Mouse (Mus musculus): ENCODE data around the gene Acsl4. TPM values are rescaled to one million over a fixed set of nuclear protein-coding genes. Genes with fewer than 3 reads are reported as not detected.

The Acsl4 gene
- polyA plus RNA-seq, 1 experiment from 2014 or later = 13.5 TPM

- Histone ChIP-seq H3K4me3 (ENCODE audit: low read length) (no peak overlapping the region), H3K9me3 (replicated peaks; ENCODE audit: control insufficient read depth, low read length) (no peaks in the 10 kb centered on the region), H3K4me2 (ENCODE audit: low read depth, low read length) (no peak overlapping the region), H3K27ac (ENCODE audit: low read length) (no peak overlapping the region), H3K9ac (ENCODE audit: low read length) (no peak overlapping the region), H3K36me3 (ENCODE audit: control insufficient read depth, insufficient read depth) (no peaks in the 10 kb centered on the region), H3K4me1 (ENCODE audit: control insufficient read depth, insufficient read depth, low read length) (no peaks in the 10 kb centered on the region), H3K27me3 (ENCODE audit: control insufficient read depth, insufficient read depth, low read length) (no peaks in the 10 kb centered on the region)
- ATAC-seq (replicated peaks; ENCODE audit: extremely low read depth, insufficient read depth, low FRiP score) = no peak
- 55% methylated on average over 2 of the region's 2 CpGs for WGBS
Measured at GRCm38 (mm10) chrX:142398621-142399020, 8.3 kb upstream of the Acsl4 start.

DNA sequence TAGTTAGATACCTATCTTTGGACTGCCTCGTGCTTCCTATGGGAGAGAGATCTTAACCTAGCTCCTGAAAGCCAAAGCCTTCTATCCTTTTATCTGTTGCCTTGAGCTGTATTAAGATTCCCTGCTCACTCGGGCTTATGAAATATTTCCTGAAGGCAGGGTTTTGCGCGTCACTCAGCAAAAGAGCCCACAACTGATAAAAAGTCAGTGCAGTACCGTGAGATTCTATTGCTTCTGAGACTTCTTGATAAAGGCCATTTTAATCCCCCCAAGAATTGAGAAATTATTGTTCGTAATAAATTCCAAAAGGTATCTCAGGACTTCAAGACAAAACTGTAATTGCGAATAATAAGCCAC, 552 bp upstream of the Acsl4 start:
- peak overlapping the region; percentile 74 for H3K4me3 ChIP-seq (ENCODE audit: low read length)
- 34% methylated on average over 7 of the region's 7 CpGs for WGBS
- no peaks in the 10 kb centered on the region for H3K9me3 ChIP-seq (replicated peaks; ENCODE audit: control insufficient read depth, low read length)
- peak overlapping the region; percentile 72 for H3K4me2 ChIP-seq (ENCODE audit: low read depth, low read length)
- H3K9ac ChIP-seq (ENCODE audit: low read length) = peak overlapping the region; percentile 83
- no peaks in the 10 kb centered on the region for H3K27me3 ChIP-seq (ENCODE audit: control insufficient read depth, insufficient read depth, low read length)
- H3K4me1 ChIP-seq (ENCODE audit: control insufficient read depth, insufficient read depth, low read length) = no peaks in the 10 kb centered on the region; the same call in 1 of the 2 replicates
- peak overlapping the region; percentile 74 for H3K27ac ChIP-seq (ENCODE audit: low read length)
- ATAC-seq (replicated peaks; ENCODE audit: extremely low read depth, insufficient read depth, low FRiP score) = no peak
- no peaks in the 10 kb centered on the region for H3K36me3 ChIP-seq (ENCODE audit: control insufficient read depth, insufficient read depth)

DNA sequence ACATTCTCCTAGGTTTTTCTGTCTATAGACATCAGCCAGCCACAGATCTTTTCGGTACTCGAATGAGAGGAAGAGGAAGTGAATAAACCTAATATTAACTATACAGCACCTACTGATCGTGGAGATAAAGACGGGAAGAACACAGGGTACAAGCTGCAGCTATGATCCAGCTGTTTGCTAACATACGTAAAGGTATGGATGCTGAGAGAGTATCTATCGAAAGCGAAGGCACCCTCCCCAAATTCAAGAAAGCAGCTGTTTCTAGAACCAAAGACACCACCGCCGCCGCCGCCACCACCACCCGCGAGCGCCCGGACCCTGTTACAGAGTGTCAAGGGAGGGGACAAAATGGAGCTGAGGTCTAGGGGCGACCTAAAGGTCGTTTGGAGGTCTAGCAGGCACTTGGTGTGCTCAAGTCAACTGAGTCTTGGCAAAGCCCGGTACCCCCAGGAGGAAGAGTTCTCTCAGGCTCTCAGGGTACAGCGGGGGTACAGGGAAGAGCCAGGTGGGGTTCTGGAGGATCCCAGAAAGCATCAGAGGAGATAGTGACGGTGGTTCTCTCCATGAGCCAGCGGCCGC, 665 bp downstream of the Acsl4 start:
- H3K9ac ChIP-seq (ENCODE audit: low read length) = peak overlapping the region; percentile 83
- peak; percentile 29 for ATAC-seq (replicated peaks; ENCODE audit: extremely low read depth, insufficient read depth, low FRiP score)
- H3K27ac ChIP-seq (ENCODE audit: low read length) = peak overlapping the region; percentile 89
- H3K4me3 ChIP-seq (ENCODE audit: low read length) = peak overlapping the region; percentile 74
- no peaks in the 10 kb centered on the region for H3K27me3 ChIP-seq (ENCODE audit: control insufficient read depth, insufficient read depth, low read length)
- WGBS = 12% methylated on average over 22 of the region's 22 CpGs
- H3K36me3 ChIP-seq (ENCODE audit: control insufficient read depth, insufficient read depth) = no peaks in the 10 kb centered on the region
- H3K4me2 ChIP-seq (ENCODE audit: low read depth, low read length) = peak overlapping the region; percentile 63
- no peaks in the 10 kb centered on the region; the same call in 1 of the 2 replicates for H3K4me1 ChIP-seq (ENCODE audit: control insufficient read depth, insufficient read depth, low read length)
- no peaks in the 10 kb centered on the region for H3K9me3 ChIP-seq (replicated peaks; ENCODE audit: control insufficient read depth, low read length)

- no peaks in the 10 kb centered on the region for H3K27me3 ChIP-seq (ENCODE audit: control insufficient read depth, insufficient read depth, low read length)
- ATAC-seq (replicated peaks; ENCODE audit: extremely low read depth, insufficient read depth, low FRiP score) = no peak
- 75% methylated on average over 6 of the region's 6 CpGs for WGBS
- H3K9me3 ChIP-seq (replicated peaks; ENCODE audit: control insufficient read depth, low read length) = no peaks in the 10 kb centered on the region
- no peaks in the 10 kb centered on the region for H3K36me3 ChIP-seq (ENCODE audit: control insufficient read depth, insufficient read depth)
- H3K9ac ChIP-seq (ENCODE audit: low read length) = no peak overlapping the region
- peaks cover under 1% of the 10 kb centered on the region; the same call in 1 of the 2 replicates for H3K4me1 ChIP-seq (ENCODE audit: control insufficient read depth, insufficient read depth, low read length)
- H3K4me2 ChIP-seq (ENCODE audit: low read depth, low read length) = no peak overlapping the region
- no peak overlapping the region for H3K4me3 ChIP-seq (ENCODE audit: low read length)
- no peak overlapping the region for H3K27ac ChIP-seq (ENCODE audit: low read length)
Measured at GRCm38 (mm10) chrX:142388141-142388540, 2.2 kb downstream of the Acsl4 start.

DNA sequence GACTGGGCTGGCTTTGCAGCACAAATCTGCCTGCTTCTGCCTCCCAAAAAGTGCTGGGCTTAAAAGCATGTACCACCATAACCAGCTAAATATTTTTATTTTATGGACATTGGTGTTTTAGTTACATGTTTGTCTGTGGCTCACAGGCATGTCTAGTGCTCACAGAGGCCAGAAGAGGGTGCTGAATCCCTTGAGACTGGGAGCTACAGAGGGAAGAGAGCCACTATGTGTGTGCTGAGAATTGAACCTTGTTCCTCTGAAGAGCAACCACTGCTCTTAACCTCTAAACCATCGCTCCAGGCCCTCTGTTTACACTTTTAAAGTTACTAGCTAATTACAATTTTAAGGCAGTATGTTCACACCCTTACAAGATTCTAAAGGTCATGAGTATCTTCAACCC, 2.7 kb downstream of the Acsl4 start:
- Histone ChIP-seq H3K9me3 (replicated peaks; ENCODE audit: control insufficient read depth, low read length) (no peaks in the 10 kb centered on the region), H3K27ac (ENCODE audit: low read length) (no peak overlapping the region), H3K27me3 (ENCODE audit: control insufficient read depth, insufficient read depth, low read length) (no peaks in the 10 kb centered on the region), H3K9ac (ENCODE audit: low read length) (no peak overlapping the region), H3K4me3 (ENCODE audit: low read length) (no peak overlapping the region), H3K36me3 (ENCODE audit: control insufficient read depth, insufficient read depth) (no peaks in the 10 kb centered on the region), H3K4me2 (ENCODE audit: low read depth, low read length) (no peak overlapping the region), H3K4me1 (ENCODE audit: control insufficient read depth, insufficient read depth, low read length) (peaks cover 2% of the 10 kb centered on the region; the same call in 1 of the 2 replicates)
- 89% methylated on average over 1 of the region's 1 CpGs for WGBS
- no peak for ATAC-seq (replicated peaks; ENCODE audit: extremely low read depth, insufficient read depth, low FRiP score)

- H3K36me3 ChIP-seq (ENCODE audit: control insufficient read depth, insufficient read depth) = no peaks in the 10 kb centered on the region
- H3K4me1 ChIP-seq (ENCODE audit: control insufficient read depth, insufficient read depth, low read length) = peaks cover 2% of the 10 kb centered on the region; the same call in 1 of the 2 replicates
- ATAC-seq (replicated peaks; ENCODE audit: extremely low read depth, insufficient read depth, low FRiP score) = no peak
- no peak overlapping the region for H3K27ac ChIP-seq (ENCODE audit: low read length)
- no peaks in the 10 kb centered on the region for H3K27me3 ChIP-seq (ENCODE audit: control insufficient read depth, insufficient read depth, low read length)
- H3K4me2 ChIP-seq (ENCODE audit: low read depth, low read length) = no peak overlapping the region
- no peaks in the 10 kb centered on the region for H3K9me3 ChIP-seq (replicated peaks; ENCODE audit: control insufficient read depth, low read length)
- WGBS = 83% methylated on average over 3 of the region's 3 CpGs
- no peak overlapping the region for H3K4me3 ChIP-seq (ENCODE audit: low read length)
- no peak overlapping the region for H3K9ac ChIP-seq (ENCODE audit: low read length)
Measured at GRCm38 (mm10) chrX:142384918-142385317, 5.4 kb downstream of the Acsl4 start.

DNA sequence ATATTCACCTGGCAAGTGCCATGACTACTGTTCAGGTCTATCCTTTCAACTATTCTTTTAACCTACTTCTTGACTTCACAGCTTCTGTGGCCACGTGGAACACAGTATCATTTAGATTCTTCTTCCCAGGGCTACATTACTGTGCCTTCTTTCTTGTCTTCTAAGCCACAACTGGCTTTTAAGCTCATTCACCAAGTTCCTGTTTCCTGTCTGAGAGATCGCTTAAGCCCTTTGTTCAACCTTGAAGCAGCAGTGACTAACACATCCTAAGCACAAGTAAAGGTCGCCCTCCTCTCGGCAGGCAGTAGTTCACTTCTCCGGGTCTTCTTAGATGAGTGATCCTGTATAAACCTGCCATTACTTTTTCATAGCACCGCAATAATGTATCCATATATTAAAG, 10.4 kb downstream of the Acsl4 start:
- H3K9me3 ChIP-seq (replicated peaks; ENCODE audit: control insufficient read depth, low read length) = no peaks in the 10 kb centered on the region
- WGBS = 69% methylated on average over 6 of the region's 6 CpGs
- ATAC-seq (replicated peaks; ENCODE audit: extremely low read depth, insufficient read depth, low FRiP score) = no peak
- H3K4me2 ChIP-seq (ENCODE audit: low read depth, low read length) = no peak overlapping the region
- peaks cover 2% of the 10 kb centered on the region; the same call in 1 of the 2 replicates for H3K4me1 ChIP-seq (ENCODE audit: control insufficient read depth, insufficient read depth, low read length)
- no peaks in the 10 kb centered on the region for H3K27me3 ChIP-seq (ENCODE audit: control insufficient read depth, insufficient read depth, low read length)
- H3K4me3 ChIP-seq (ENCODE audit: low read length) = no peak overlapping the region
- H3K27ac ChIP-seq (ENCODE audit: low read length) = no peak overlapping the region
- no peaks in the 10 kb centered on the region for H3K36me3 ChIP-seq (ENCODE audit: control insufficient read depth, insufficient read depth)
- H3K9ac ChIP-seq (ENCODE audit: low read length) = no peak overlapping the region

- Histone ChIP-seq H3K4me3 (ENCODE audit: low read length) (no peak overlapping the region), H3K4me2 (ENCODE audit: low read depth, low read length) (no peak overlapping the region), H3K9ac (ENCODE audit: low read length) (no peak overlapping the region), H3K27ac (ENCODE audit: low read length) (no peak overlapping the region), H3K4me1 (ENCODE audit: control insufficient read depth, insufficient read depth, low read length) (peaks cover under 1% of the 10 kb centered on the region; the same call in 1 of the 2 replicates), H3K27me3 (ENCODE audit: control insufficient read depth, insufficient read depth, low read length) (no peaks in the 10 kb centered on the region), H3K36me3 (ENCODE audit: control insufficient read depth, insufficient read depth) (no peaks in the 10 kb centered on the region), H3K9me3 (replicated peaks; ENCODE audit: control insufficient read depth, low read length) (no peaks in the 10 kb centered on the region)
- no peak for ATAC-seq (replicated peaks; ENCODE audit: extremely low read depth, insufficient read depth, low FRiP score)
- 84% methylated on average over 6 of the region's 6 CpGs for WGBS
Measured at GRCm38 (mm10) chrX:142378048-142378447, 12.3 kb downstream of the Acsl4 start.

GRCm38 (mm10) chrX:142377358-142377757, 13.0 kb downstream of the Acsl4 start:
- H3K4me2 ChIP-seq (ENCODE audit: low read depth, low read length) = no peak overlapping the region
- 64% methylated on average over 3 of the region's 3 CpGs for WGBS
- no peaks in the 10 kb centered on the region for H3K4me1 ChIP-seq (ENCODE audit: control insufficient read depth, insufficient read depth, low read length)
- no peaks in the 10 kb centered on the region for H3K36me3 ChIP-seq (ENCODE audit: control insufficient read depth, insufficient read depth)
- no peak overlapping the region for H3K4me3 ChIP-seq (ENCODE audit: low read length)
- H3K9me3 ChIP-seq (replicated peaks; ENCODE audit: control insufficient read depth, low read length) = no peaks in the 10 kb centered on the region
- H3K27ac ChIP-seq (ENCODE audit: low read length) = no peak overlapping the region
- no peak overlapping the region for H3K9ac ChIP-seq (ENCODE audit: low read length)
- no peaks in the 10 kb centered on the region for H3K27me3 ChIP-seq (ENCODE audit: control insufficient read depth, insufficient read depth, low read length)
- ATAC-seq (replicated peaks; ENCODE audit: extremely low read depth, insufficient read depth, low FRiP score) = no peak

Data from heart, embryonic 16.5 days (tissue).